Comparison of ENCODE assay signal across 16 mouse cellular contexts in the genomic region with DNA sequence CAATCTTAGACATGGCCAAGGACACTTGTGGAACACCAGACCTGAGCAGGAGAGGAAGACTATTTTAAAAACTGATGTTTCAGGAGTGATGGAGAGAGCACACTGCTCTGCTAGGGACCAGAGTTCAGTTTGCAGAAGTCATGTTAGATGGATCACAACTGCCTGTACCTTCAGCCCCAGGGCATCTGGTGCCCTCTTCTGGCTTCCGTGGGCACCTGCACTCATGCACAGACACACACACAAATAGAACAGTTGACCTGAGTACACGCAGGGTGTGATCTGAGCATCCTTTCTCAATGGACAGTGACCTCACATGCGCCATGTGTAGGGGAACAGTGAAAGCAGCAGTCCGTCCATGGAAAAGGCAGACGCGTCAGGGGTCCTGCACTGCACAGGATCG. TPM values are rescaled to one million over a fixed set of nuclear protein-coding genes. Genes with fewer than 3 reads are reported as not detected.
DNase-seq lines count a peak whose midpoint lies in the region; ATAC-seq and TF ChIP-seq lines count a peak whose summit lies in the region.
"Had no signal": no experiment of that assay in that cellular context is flagged by ENCODE, and none has a peak within 500 bp of the region (broad histone marks: within the 10 kb centered on the region; RNA-seq: fewer than 3 reads in every experiment).

No protein-coding gene starts in this region.

- H3K27me3 ChIP-seq in liver, adult 2 months (ENCODE audit: control insufficient read depth, insufficient read depth, low read length), result no peaks in the 10 kb centered on the region
- H3K27me3 ChIP-seq in limb, embryonic 10.5 days (ENCODE audit: low read depth, poor library complexity, severe bottlenecking), result no peaks in the 10 kb centered on the region

- peaks cover 7% of the 10 kb centered on the region; the same call in 1 of the 2 replicates for H3K36me3 ChIP-seq in liver, adult 2 months (ENCODE audit: control insufficient read depth, insufficient read depth, low read length)
- H3K36me3 ChIP-seq in limb, embryonic 10.5 days, result peaks cover 100% of the 10 kb centered on the region

- no peak overlapping the region for H3K27ac ChIP-seq in liver, adult 2 months (replicated peaks; ENCODE audit: insufficient read depth, low read depth, low read length)
- no peak overlapping the region for H3K27ac ChIP-seq in limb, embryonic 10.5 days
- H3K27ac ChIP-seq: hindbrain, embryonic 14.5 days had no signal

- no peaks in the 10 kb centered on the region for H3K79me2 ChIP-seq in liver, adult 2 months (ENCODE audit: control insufficient read depth, insufficient read depth, low read length)

- no peaks in the 10 kb centered on the region for H3K9me3 ChIP-seq in limb, embryonic 10.5 days (replicated peaks)

- ATAC-seq in CD4-positive, CD25-positive, alpha-beta regulatory T cell, adult 4 months, result no peak

- no peak overlapping the region for H3K4me3 ChIP-seq in liver, adult 2 months (ENCODE audit: insufficient read depth, low read depth, low read length)
- no peak overlapping the region for H3K4me3 ChIP-seq in limb, embryonic 10.5 days

- peak; percentile 56 for TF ChIP-seq CTCF in liver, adult 2 months (IDR thresholded peaks at IDR 0.05; ENCODE audit: low read depth, low read length)

- WGBS in liver, adult 2 months, result 97% methylated on average over 7 of the region's 7 CpGs
- WGBS in limb, embryonic 10.5 days, result 99% methylated on average over 7 of the region's 7 CpGs

- DNase-seq in CD4-positive, CD25-positive, alpha-beta regulatory T cell, adult 2 months (ENCODE audit: low read depth, low spot score), result peak; percentile 39
- no peak for DNase-seq in liver, adult 2 months (ENCODE audit: extremely low read depth, low read depth, low spot score)
- no peak for DNase-seq in liver
- peak; percentile 25 for DNase-seq in 3T3-L1 (ENCODE audit: low read depth, low spot score)
- DNase-seq in ZHBTc4 (ENCODE audit: low read depth, low spot score), result peak; percentile 54
- no peak for DNase-seq in adrenal gland, postnatal 25 days
- DNase-seq in limb, embryonic 10.5 days (ENCODE audit: low spot score), result no peak
- DNase-seq: cerebellum, adult 9-11 months; heart, postnatal 10 days; kidney, adult 8-10 months; lung, adult 18-20 months had no signal

- no peak overlapping the region for H3K9ac ChIP-seq in liver, adult 2 months (ENCODE audit: low read depth, low read length)
- H3K9ac ChIP-seq: hindbrain, embryonic 14.5 days had no signal

- no peaks in the 10 kb centered on the region for H3K4me1 ChIP-seq in liver, adult 2 months (ENCODE audit: control insufficient read depth, insufficient read depth, low read length)
- H3K4me1 ChIP-seq in limb, embryonic 10.5 days, result no peaks in the 10 kb centered on the region

- no peak for TF ChIP-seq POLR2A in liver, adult 2 months (IDR thresholded peaks at IDR 0.05; ENCODE audit: extremely low read depth, insufficient read depth, low read length)

RNA-seq across cellular contexts. Expression of a gene that starts 7.9 kb away (rescaled TPM):
- polyA plus RNA-seq in CD4-positive, CD25-positive, alpha-beta regulatory T cell, adult 4 months (2017; shearing (Covaris generic)), result 10 to 100 TPM; 11.5 to 16.9 TPM
- total RNA-seq in liver, adult 2 months (2014; rRNA removed), result 7.0 and 13.5 TPM in 2 replicates
- polyA plus RNA-seq in liver, adult 2 months (2012; rRNA removed), result 21.1 and 27.0 TPM in 2 replicates
- 20.6 and 24.7 TPM in 2 replicates for total RNA-seq in adrenal gland, postnatal 25 days (2021)
- 80.3 and 81.8 TPM in 2 replicates for polyA plus RNA-seq in limb, embryonic 10.5 days (2016; fragmentation: Nextera tagmentation; extraction: Ambion mirVana)

RNA-seq across cellular contexts. Expression of a gene that starts 8.0 kb away (rescaled TPM):
- 10 to 100 TPM; 27.3 to 31.0 TPM for polyA plus RNA-seq in CD4-positive, CD25-positive, alpha-beta regulatory T cell, adult 4 months (2017; shearing (Covaris generic))
- 5.3 and 6.8 TPM in 2 replicates for total RNA-seq in liver, adult 2 months (2014; rRNA removed)
- 22.8 and 24.2 TPM in 2 replicates for polyA plus RNA-seq in liver, adult 2 months (2012; rRNA removed)
- total RNA-seq in adrenal gland, postnatal 25 days (2021), result 65.3 and 66.5 TPM in 2 replicates
- polyA plus RNA-seq in limb, embryonic 10.5 days (2016; fragmentation: Nextera tagmentation; extraction: Ambion mirVana), result 33.1 and 41.4 TPM in 2 replicates

RNA-seq across cellular contexts. Expression of a gene that starts 23.3 kb away (rescaled TPM):
- polyA plus RNA-seq in CD4-positive, CD25-positive, alpha-beta regulatory T cell, adult 4 months (2017; shearing (Covaris generic)), result 1 to 10 TPM; 2.6 to 5.2 TPM
- total RNA-seq in liver, adult 2 months (2014; rRNA removed), result not detected in 2 replicates
- 0.44 and 0.46 TPM in 2 replicates for polyA plus RNA-seq in liver, adult 2 months (2012; rRNA removed)
- not detected in 2 replicates for total RNA-seq in adrenal gland, postnatal 25 days (2021)
- polyA plus RNA-seq in limb, embryonic 10.5 days (2016; fragmentation: Nextera tagmentation; extraction: Ambion mirVana), result not detected in 2 replicates
- total RNA-seq: adrenal gland, adult 18-20 months; granulocyte monocyte progenitor cell, adult 5-6 weeks; layer of hippocampus, adult 8-10 months had no signal
- polyA plus RNA-seq: hindbrain, embryonic 14.5 days had no signal

RNA-seq across cellular contexts. Expression of a gene that starts 40.7 kb away (rescaled TPM):
- 10 to 100 TPM; 12.6 to 20.0 TPM for polyA plus RNA-seq in CD4-positive, CD25-positive, alpha-beta regulatory T cell, adult 4 months (2017; shearing (Covaris generic))
- total RNA-seq in liver, adult 2 months (2014; rRNA removed), result 15.3 and 20.9 TPM in 2 replicates
- 68.7 and 71.4 TPM in 2 replicates for polyA plus RNA-seq in liver, adult 2 months (2012; rRNA removed)
- total RNA-seq in adrenal gland, postnatal 25 days (2021), result 53.6 and 78.3 TPM in 2 replicates
- polyA plus RNA-seq in limb, embryonic 10.5 days (2016; fragmentation: Nextera tagmentation; extraction: Ambion mirVana), result 64.6 and 64.9 TPM in 2 replicates

RNA-seq across cellular contexts. Expression of a gene that starts 51.1 kb away (rescaled TPM):
- polyA plus RNA-seq in CD4-positive, CD25-positive, alpha-beta regulatory T cell, adult 4 months (2017; shearing (Covaris generic)), result 100 to 1,000 TPM; 801 to 968 TPM
- total RNA-seq in liver, adult 2 months (2014; rRNA removed), result 13.9 and 23.4 TPM in 2 replicates
- 24.4 and 34.2 TPM in 2 replicates for polyA plus RNA-seq in liver, adult 2 months (2012; rRNA removed)
- total RNA-seq in adrenal gland, postnatal 25 days (2021), result 25.4 and 27.0 TPM in 2 replicates
- polyA plus RNA-seq in limb, embryonic 10.5 days (2016; fragmentation: Nextera tagmentation; extraction: Ambion mirVana), result 79.8 and 82.8 TPM in 2 replicates

Comparison
In these comparisons a context has a peak if more than half of its experiments do, and no peak if none do; other contexts are left out.
1. DNase-seq: peak in CD4-positive, CD25-positive, alpha-beta regulatory T cell, adult 2 months (single experiment), 3T3-L1 (single experiment) and ZHBTc4 (single experiment); none in liver, adult 2 months (single experiment), liver (single experiment), adrenal gland, postnatal 25 days (single experiment) and limb, embryonic 10.5 days (single experiment).